In genomic region chr8:84218143-84218542, GRCm38 (mm10) we compare ENCODE assay signal across 28 mouse cellular contexts. TPM values are rescaled to one million over a fixed set of nuclear protein-coding genes. Genes with fewer than 3 reads are reported as not detected.
DNase-seq lines count a peak whose midpoint lies in the region; ATAC-seq and TF ChIP-seq lines count a peak whose summit lies in the region.
"Had no signal": no experiment of that assay in that cellular context is flagged by ENCODE, and none has a peak within 500 bp of the region (broad histone marks: within the 10 kb centered on the region; RNA-seq: fewer than 3 reads in every experiment).

No protein-coding gene starts in this region.

- H3K4me1 ChIP-seq in heart, adult 2 months (ENCODE audit: control insufficient read depth, insufficient read depth, low read length): no peaks in the 10 kb centered on the region
- H3K4me1 ChIP-seq in bone marrow, adult 2 months (ENCODE audit: control insufficient read depth, insufficient read depth, low read length): peaks cover 3% of the 10 kb centered on the region
- H3K4me1 ChIP-seq: embryonic facial prominence, embryonic 10.5 days; embryonic facial prominence, embryonic 13.5 days; forebrain, embryonic 13.5 days had no signal

- peak; percentile 58 for ATAC-seq in megakaryocyte, adult 5-6 weeks (ENCODE audit: poor library complexity, severe bottlenecking)
- ATAC-seq: activated CD4-positive, CD25-positive, alpha-beta regulatory T cell, adult 4 months; CD4-positive, CD25-positive, alpha-beta regulatory T cell, adult 4 months; forebrain, embryonic 13.5 days; forebrain, embryonic 16.5 days; hindbrain, postnatal 0 days; inflammation-experienced regulatory T-cells, adult 6 months; intestine, embryonic 16.5 days had no signal

- no peak overlapping the region for H3K9ac ChIP-seq in heart, adult 2 months (ENCODE audit: low read depth, low read length)
- H3K9ac ChIP-seq: embryonic facial prominence, embryonic 13.5 days; forebrain, embryonic 13.5 days; hindbrain, embryonic 14.5 days had no signal

- H3K79me2 ChIP-seq in heart, adult 2 months (replicated peaks; ENCODE audit: control insufficient read depth, insufficient read depth, low read length): no peaks in the 10 kb centered on the region

- no peaks in the 10 kb centered on the region for H3K36me3 ChIP-seq in heart, adult 2 months (ENCODE audit: control insufficient read depth, insufficient read depth, low read length)

- 98% methylated on average over 5 of the region's 5 CpGs for WGBS in heart, adult 2 months
- WGBS in bone marrow, adult 2 months: 81% methylated on average over 5 of the region's 5 CpGs

- no peak overlapping the region for H3K27ac ChIP-seq in heart, adult 2 months
- H3K27ac ChIP-seq in bone marrow, adult 2 months (ENCODE audit: control insufficient read depth, insufficient read depth, low read depth, low read length, poor library complexity): peak overlapping the region; percentile 50
- H3K27ac ChIP-seq: embryonic facial prominence, embryonic 10.5 days; embryonic facial prominence, embryonic 13.5 days; forebrain, embryonic 13.5 days; hindbrain, embryonic 14.5 days; hindbrain, postnatal 0 days had no signal

- peak; percentile 23 to 46 for DNase-seq in heart, adult 2 months
- no peak for DNase-seq in heart, postnatal 10 days
- DNase-seq in left cerebral cortex, adult 18-20 months (ENCODE audit: low spot score in 2 of 2): no peak
- no peak for DNase-seq in embryo, embryonic 10.5 days (ENCODE audit: low spot score)
- DNase-seq: adrenal gland, adult 8-10 months; adrenal gland, postnatal 25 days; cerebellum, adult 11 months; cerebellum, adult 2 months; cerebellum, adult 9-11 months; cerebellum, postnatal 25 days; embryo, embryonic 11 days; gastrocnemius, postnatal 10 days; gastrocnemius, postnatal 36 days; heart, postnatal 36 days had no signal

- TF ChIP-seq CTCF in heart, adult 2 months (IDR thresholded peaks at IDR 0.05): no peak
- no peak for TF ChIP-seq CTCF in bone marrow, adult 2 months (IDR thresholded peaks at IDR 0.05; ENCODE audit: control insufficient read depth, insufficient read depth, low read length)

- intact Hi-C loops in heart, adult 2 months (cut with DNase I): no loop called here
- intact Hi-C loops in heart, postnatal 10 days (cut with DNase I): no loop called here

- no peaks in the 10 kb centered on the region for H3K27me3 ChIP-seq in heart, adult 2 months (ENCODE audit: control insufficient read depth, insufficient read depth, low read length)
- H3K27me3 ChIP-seq: embryonic facial prominence, embryonic 13.5 days; forebrain, embryonic 13.5 days had no signal

- H3K4me3 ChIP-seq in heart, adult 2 months: no peak overlapping the region
- H3K4me3 ChIP-seq in bone marrow, adult 2 months (replicated peaks; ENCODE audit: control insufficient read depth, low read depth, low read length): no peak overlapping the region
- H3K4me3 ChIP-seq: embryonic facial prominence, embryonic 10.5 days; embryonic facial prominence, embryonic 13.5 days; erythroblast, embryonic 14.5 days; forebrain, embryonic 13.5 days had no signal

- no peak for TF ChIP-seq POLR2A in heart, adult 2 months (IDR thresholded peaks at IDR 0.05; ENCODE audit: insufficient read depth, low read depth, low read length)
- TF ChIP-seq POLR2A in bone marrow, adult 2 months (IDR thresholded peaks at IDR 0.05; ENCODE audit: borderline replicate concordance, control insufficient read depth, low read depth, low read length): no peak

- no peak for TF ChIP-seq EP300 in heart, adult 2 months (IDR thresholded peaks at IDR 0.05; ENCODE audit: insufficient read depth, low read depth, low read length)

RNA-seq across cellular contexts. Expression of gene Zswim4, which starts 18.7 kb away (rescaled TPM):
- 1 to 10 TPM; 6.8 to 8.2 TPM for total RNA-seq in heart, adult 2 months (2021)
- 7.6 and 10.4 TPM in 2 replicates for polyA plus RNA-seq in heart, adult 2 months (2012; rRNA removed)
- total RNA-seq in heart, postnatal 10 days (2021): 10 to 100 TPM; 10.5 to 11.3 TPM
- polyA plus RNA-seq in bone marrow, adult 2 months (2011; ENCODE audit: insufficient read depth, insufficient read length, low replicate concordance, missing spikeins): 2.0 and 4.0 TPM in 2 replicates
- 6.2 and 6.5 TPM in 2 replicates for total RNA-seq in megakaryocyte, adult 5-6 weeks (2015)
- total RNA-seq in megakaryocyte, adult 5-6 weeks (2017): 8.9 and 9.4 TPM in 2 replicates
- total RNA-seq in left cerebral cortex, adult 18-20 months (2021): 10 to 100 TPM; 16.8 to 19.1 TPM

RNA-seq across cellular contexts. Expression of gene D8Ertd738e, which starts 31.4 kb away (rescaled TPM):
- 100 to 1,000 TPM; 206 to 249 TPM for total RNA-seq in heart, adult 2 months (2021)
- 144 and 158 TPM in 2 replicates for polyA plus RNA-seq in heart, adult 2 months (2012; rRNA removed)
- total RNA-seq in heart, postnatal 10 days (2021): 100 to 1,000 TPM; 222 to 230 TPM
- 101 and 196 TPM in 2 replicates for polyA plus RNA-seq in bone marrow, adult 2 months (2011; ENCODE audit: insufficient read depth, insufficient read length, low replicate concordance, missing spikeins)
- 169 and 188 TPM in 2 replicates for total RNA-seq in megakaryocyte, adult 5-6 weeks (2015)
- 99.7 and 113 TPM in 2 replicates for total RNA-seq in megakaryocyte, adult 5-6 weeks (2017)
- total RNA-seq in left cerebral cortex, adult 18-20 months (2021): 100 to 1,000 TPM; 136 to 146 TPM

RNA-seq across cellular contexts. Expression of gene Nanos3, which starts 33.1 kb away (rescaled TPM):
- 1 to 10 TPM in 1 of 2 experiments, not detected in 1; 1.9 TPM for total RNA-seq in heart, adult 2 months (2021)
- 0.61 TPM in 1 of 2 replicates, not detected in the other for polyA plus RNA-seq in heart, adult 2 months (2012; rRNA removed)
- 1 to 10 TPM; 3.6 to 4.1 TPM for total RNA-seq in heart, postnatal 10 days (2021)
- polyA plus RNA-seq in bone marrow, adult 2 months (2011; ENCODE audit: insufficient read depth, insufficient read length, low replicate concordance, missing spikeins): 3.0 TPM in 1 of 2 replicates, not detected in the other
- total RNA-seq in megakaryocyte, adult 5-6 weeks (2015): not detected in 2 replicates
- not detected in 2 replicates for total RNA-seq in megakaryocyte, adult 5-6 weeks (2017)
- total RNA-seq in left cerebral cortex, adult 18-20 months (2021): 1 to 10 TPM in 1 of 2 experiments, under 1 TPM in 1; 0.70 to 2.0 TPM
- total RNA-seq: common myeloid progenitor, adult 5-6 weeks; gastrocnemius, postnatal 36 days had no signal
- polyA plus RNA-seq: erythroblast, embryonic 14.5 days; inflammation-experienced regulatory T-cells, adult 6 months had no signal

RNA-seq across cellular contexts. Expression of gene Mri1, which starts 39.0 kb away (rescaled TPM):
- total RNA-seq in heart, adult 2 months (2021): 10 to 100 TPM; 10.8 to 12.0 TPM
- 13.6 and 20.8 TPM in 2 replicates for polyA plus RNA-seq in heart, adult 2 months (2012; rRNA removed)
- 10 to 100 TPM; 15.5 to 16.0 TPM for total RNA-seq in heart, postnatal 10 days (2021)
- 11.1 and 26.0 TPM in 2 replicates for polyA plus RNA-seq in bone marrow, adult 2 months (2011; ENCODE audit: insufficient read depth, insufficient read length, low replicate concordance, missing spikeins)
- 11.6 and 13.5 TPM in 2 replicates for total RNA-seq in megakaryocyte, adult 5-6 weeks (2015)
- total RNA-seq in megakaryocyte, adult 5-6 weeks (2017): 4.0 and 4.9 TPM in 2 replicates
- total RNA-seq in left cerebral cortex, adult 18-20 months (2021): 10 to 100 TPM; 13.2 to 15.6 TPM

RNA-seq across cellular contexts. Expression of gene Ccdc130, which starts 52.0 kb away (rescaled TPM):
- total RNA-seq in heart, adult 2 months (2021): 1 to 10 TPM; 5.0 to 8.1 TPM
- 19.9 and 20.8 TPM in 2 replicates for polyA plus RNA-seq in heart, adult 2 months (2012; rRNA removed)
- total RNA-seq in heart, postnatal 10 days (2021): 10 to 100 TPM; 10.0 to 14.3 TPM
- polyA plus RNA-seq in bone marrow, adult 2 months (2011; ENCODE audit: insufficient read depth, insufficient read length, low replicate concordance, missing spikeins): 9.4 and 27.9 TPM in 2 replicates
- total RNA-seq in megakaryocyte, adult 5-6 weeks (2015): 18.7 and 22.8 TPM in 2 replicates
- total RNA-seq in megakaryocyte, adult 5-6 weeks (2017): 17.8 and 22.5 TPM in 2 replicates
- total RNA-seq in left cerebral cortex, adult 18-20 months (2021): 10 to 100 TPM; 21.0 to 23.5 TPM

Comparison
In these comparisons a context has a peak if more than half of its experiments do, and no peak if none do; other contexts are left out.
1. DNase-seq: peak in heart, adult 2 months (2 of 2); none in heart, postnatal 10 days (0 of 2), left cerebral cortex, adult 18-20 months (0 of 2) and embryo, embryonic 10.5 days (single experiment).